Mouse (Mus musculus) embryonic fibroblast, embryonic 13.5 days (primary cell): ENCODE measurements around the gene Auts2. TPM values are rescaled to one million over a fixed set of nuclear protein-coding genes. Genes with fewer than 3 reads are reported as not detected.

ENCODE experiments used
- H3K27ac ChIP-seq: 2 replicates; pipeline ENCODE4 v1.5.1; 2012; ENCODE audit warnings: low read length, control low read depth, inconsistent platforms; ENCODE audit not compliant: insufficient read depth
- H3K4me1 ChIP-seq: 2 replicates; pipeline ENCODE4 v1.6.1; 2011; ENCODE audit warnings: low read length; ENCODE audit not compliant: control insufficient read depth, insufficient read depth
- H3K4me3 ChIP-seq: 2 replicates; pipeline ENCODE4 v1.5.1; 2011; ENCODE audit warnings: mild to moderate bottlenecking, control low read depth, low read length; ENCODE audit not compliant: insufficient read depth
- CTCF ChIP-seq: IDR thresholded peaks from 2 replicates; pipeline ENCODE4 v1.5.1; 2011; ENCODE audit warnings: mild to moderate bottlenecking, control low read depth, low read length, moderate library complexity, borderline replicate concordance; ENCODE audit not compliant: insufficient read depth
- POLR2A ChIP-seq: IDR thresholded peaks from 2 replicates; pipeline ENCODE4 v1.6.1; 2011; ENCODE audit warnings: low read depth, mild to moderate bottlenecking, control low read depth, low read length, moderate library complexity
- polyA plus RNA-seq: library from polyadenylated mRNA; stranded (reverse); fragments of >200 nt; gene quantifications from 2 replicates; pipeline ENCODE4 v1.2.4, GENCODE M21; 2011; ENCODE audit warnings: low read depth; ENCODE audit not compliant: missing spikeins, insufficient read length

Auts2 gene
- polyA plus RNA-seq, 1 experiment = 26.0 TPM

DNA sequence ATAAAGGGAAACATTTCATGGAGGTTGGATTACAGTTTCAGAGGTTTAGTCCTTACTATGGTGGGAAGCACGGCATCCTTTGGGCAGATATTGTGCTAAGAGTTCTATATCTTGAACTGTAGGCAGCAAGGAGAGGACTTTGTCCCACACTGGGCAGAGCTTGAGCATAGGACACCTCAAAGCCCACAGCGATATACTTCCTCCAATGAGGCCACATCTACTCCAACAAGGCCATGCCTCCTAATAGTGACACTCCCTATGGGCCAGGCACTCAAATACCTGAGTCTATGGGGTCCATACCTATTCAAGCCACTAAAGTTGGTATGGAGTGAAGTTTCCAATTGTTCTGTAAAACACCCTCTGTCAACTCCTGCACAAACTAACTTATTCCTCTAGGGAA lies 106.7 kb downstream of the Auts2 start:
- TF ChIP-seq CTCF (no peak), POLR2A (no peak)

DNA sequence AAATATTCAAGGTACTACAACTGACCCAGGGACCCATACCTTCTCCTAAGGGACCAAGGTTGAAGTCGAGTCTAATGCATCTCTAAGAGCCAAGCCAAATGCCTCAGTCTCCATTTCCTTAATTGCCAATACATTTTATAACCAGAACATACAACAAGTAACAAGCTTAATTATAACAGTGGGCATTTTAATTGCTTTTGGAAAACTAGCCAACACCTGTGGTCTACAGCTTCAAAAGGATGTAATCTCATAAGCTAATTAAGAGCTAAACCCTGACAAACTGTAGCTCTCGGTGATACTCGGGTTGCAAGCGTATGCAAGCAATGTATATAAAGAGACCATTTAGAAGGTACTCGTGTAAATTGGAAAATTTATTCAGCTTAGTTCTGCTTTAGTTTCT lies 107.7 kb downstream of the Auts2 start:
- TF ChIP-seq CTCF = no peak
- TF ChIP-seq POLR2A = no peak
- Histone ChIP-seq H3K4me3 (no peak overlapping the region), H3K27ac (no peak overlapping the region), H3K4me1 (peaks cover 6% of the 10 kb centered on the region; the same call in 1 of the 2 replicates)

More for the DNA sequence above, 106.7 kb downstream of the Auts2 start:
- Histone ChIP-seq H3K4me1 (peaks cover 6% of the 10 kb centered on the region; the same call in 1 of the 2 replicates), H3K4me3 (no peak overlapping the region), H3K27ac (no peak overlapping the region)

DNA sequence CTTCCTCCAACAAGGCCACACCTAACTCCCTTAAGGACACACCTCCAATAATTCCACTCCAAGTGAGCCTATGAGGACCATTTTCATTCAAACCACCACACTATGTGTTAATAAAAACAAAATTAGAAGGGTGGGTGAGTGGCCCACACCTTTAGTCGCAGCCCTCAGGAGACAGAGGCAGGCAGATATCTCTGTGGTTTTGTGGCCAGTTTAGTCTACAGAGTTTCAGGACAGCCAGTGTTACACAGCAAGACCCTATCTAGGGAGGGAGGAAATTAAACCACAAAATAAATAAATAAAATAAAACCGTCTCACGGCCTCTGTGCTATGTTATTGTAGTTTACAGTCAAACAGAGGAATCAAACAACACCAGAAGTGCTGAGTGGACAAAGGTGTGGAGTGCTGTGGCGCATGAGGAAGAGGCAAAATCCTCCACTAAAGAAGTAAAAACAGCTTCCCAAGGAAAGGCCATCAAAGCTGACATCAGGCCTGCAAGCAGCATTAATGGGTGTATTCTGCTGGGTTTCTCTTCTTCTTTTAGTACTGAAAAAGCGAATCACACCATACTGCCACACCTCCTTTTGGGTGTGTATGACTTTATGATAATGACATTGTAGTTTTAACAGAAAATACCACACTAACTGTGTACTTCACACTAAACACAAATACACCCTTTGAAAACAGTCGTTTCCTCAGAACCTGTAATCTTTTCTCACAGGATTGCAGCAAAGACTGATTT lies 109.6 kb downstream of the Auts2 start:
- Histone ChIP-seq H3K4me1 (peaks cover 6% of the 10 kb centered on the region), H3K4me3 (no peak overlapping the region), H3K27ac (no peak overlapping the region)
- TF ChIP-seq POLR2A = no peak
- no peak for TF ChIP-seq CTCF

DNA sequence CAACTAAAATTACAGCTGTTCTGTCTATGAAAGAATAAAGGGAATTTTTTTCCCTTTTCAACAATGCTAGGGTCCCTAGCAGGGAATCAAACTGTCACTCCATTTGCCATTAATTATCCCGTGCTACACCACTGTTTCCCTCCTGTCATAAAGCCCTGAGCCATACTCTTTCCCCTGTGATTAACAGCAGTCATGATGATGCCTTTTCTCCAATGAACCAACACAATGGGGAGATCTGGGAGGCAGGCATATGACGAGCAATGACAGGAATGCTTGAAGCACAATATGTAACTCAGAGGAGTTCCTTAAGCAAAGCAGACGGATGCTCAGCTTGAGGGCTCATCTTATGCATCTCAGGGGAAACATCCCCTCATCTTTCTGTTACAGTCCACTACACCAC lies 113.8 kb downstream of the Auts2 start:
- TF ChIP-seq CTCF = no peak
- no peak for TF ChIP-seq POLR2A
- Histone ChIP-seq H3K4me3 (no peak overlapping the region), H3K4me1 (no peaks in the 10 kb centered on the region; the same call in 1 of the 2 replicates), H3K27ac (no peak overlapping the region)

DNA sequence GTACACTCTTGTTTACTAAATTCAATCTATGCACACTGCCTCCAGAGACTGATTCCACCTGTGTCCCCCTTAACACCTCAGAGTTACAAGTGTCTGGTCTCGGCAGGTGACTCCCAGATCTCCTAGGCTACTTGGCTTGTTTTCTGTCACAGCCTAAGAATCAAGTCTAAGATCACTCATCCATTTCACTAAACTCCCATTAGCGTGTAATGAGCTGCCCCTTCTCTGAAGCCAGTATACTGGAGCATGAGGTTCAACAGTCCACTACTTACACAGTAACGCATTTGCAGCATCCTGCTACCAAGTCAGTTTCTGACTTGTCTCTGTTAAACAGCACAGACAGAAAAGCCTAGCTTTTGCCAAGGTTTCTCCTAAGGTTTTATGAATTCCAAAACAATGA lies 116.8 kb downstream of the Auts2 start:
- H3K4me3 ChIP-seq = no peak overlapping the region
- H3K27ac ChIP-seq = no peak overlapping the region
- TF ChIP-seq POLR2A (no peak), CTCF (no peak)
- H3K4me1 ChIP-seq = no peaks in the 10 kb centered on the region; the same call in 1 of the 2 replicates

DNA sequence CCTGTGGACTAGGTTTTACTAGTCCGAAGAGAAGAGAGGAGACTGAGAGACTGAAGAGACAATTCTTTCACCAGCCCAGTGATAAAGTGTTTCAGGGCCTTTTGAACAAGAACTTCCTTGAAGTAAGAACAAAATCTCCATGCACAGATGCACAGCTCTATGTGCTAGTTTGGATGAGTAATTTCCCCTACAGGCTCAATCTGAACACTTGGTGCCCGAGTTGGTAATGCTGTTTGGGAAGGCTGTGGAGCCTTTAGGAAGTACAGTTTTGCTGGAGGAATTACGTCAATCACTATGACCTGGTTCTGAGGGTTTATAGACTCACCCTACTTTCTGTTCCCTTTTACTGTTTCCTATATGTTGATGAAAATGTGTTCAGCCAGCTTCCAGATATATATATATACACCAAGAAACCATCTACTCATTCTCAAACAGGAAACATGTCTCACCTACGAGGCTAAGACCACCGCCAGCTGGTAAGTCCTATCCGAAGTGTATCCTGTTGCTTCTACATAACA lies 117.3 kb downstream of the Auts2 start:
- Histone ChIP-seq H3K4me1 (no peaks in the 10 kb centered on the region; the same call in 1 of the 2 replicates), H3K4me3 (no peak overlapping the region), H3K27ac (no peak overlapping the region)
- TF ChIP-seq POLR2A = no peak
- no peak for TF ChIP-seq CTCF

DNA sequence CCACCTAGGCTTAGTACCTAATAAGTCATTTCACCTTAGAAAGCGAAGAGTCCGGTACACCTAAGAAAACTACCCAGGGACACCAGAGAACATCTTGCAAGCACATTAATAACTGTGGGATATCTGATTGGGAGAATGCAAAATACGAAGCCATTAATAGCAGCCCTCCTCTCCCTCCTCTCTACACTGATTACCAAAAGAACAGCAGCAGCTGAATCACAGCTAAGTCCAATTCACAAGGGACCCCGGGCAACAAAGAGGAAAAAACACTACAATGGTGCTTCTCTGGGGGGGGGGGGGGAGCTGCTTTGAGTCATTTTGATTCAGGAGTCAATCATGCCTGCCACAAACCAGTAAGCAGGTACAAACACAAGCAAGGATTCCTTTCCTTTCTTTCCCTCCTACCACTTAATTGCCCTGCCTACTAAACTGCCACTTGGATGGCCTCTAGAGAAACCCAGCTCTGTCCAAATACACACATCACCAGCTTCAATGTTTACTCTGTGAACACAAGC lies 132.7 kb downstream of the Auts2 start:
- no peak overlapping the region for H3K27ac ChIP-seq
- TF ChIP-seq POLR2A (no peak), CTCF (no peak)
- no peak overlapping the region for H3K4me3 ChIP-seq
- H3K4me1 ChIP-seq = no peaks in the 10 kb centered on the region; the same call in 1 of the 2 replicates

DNA sequence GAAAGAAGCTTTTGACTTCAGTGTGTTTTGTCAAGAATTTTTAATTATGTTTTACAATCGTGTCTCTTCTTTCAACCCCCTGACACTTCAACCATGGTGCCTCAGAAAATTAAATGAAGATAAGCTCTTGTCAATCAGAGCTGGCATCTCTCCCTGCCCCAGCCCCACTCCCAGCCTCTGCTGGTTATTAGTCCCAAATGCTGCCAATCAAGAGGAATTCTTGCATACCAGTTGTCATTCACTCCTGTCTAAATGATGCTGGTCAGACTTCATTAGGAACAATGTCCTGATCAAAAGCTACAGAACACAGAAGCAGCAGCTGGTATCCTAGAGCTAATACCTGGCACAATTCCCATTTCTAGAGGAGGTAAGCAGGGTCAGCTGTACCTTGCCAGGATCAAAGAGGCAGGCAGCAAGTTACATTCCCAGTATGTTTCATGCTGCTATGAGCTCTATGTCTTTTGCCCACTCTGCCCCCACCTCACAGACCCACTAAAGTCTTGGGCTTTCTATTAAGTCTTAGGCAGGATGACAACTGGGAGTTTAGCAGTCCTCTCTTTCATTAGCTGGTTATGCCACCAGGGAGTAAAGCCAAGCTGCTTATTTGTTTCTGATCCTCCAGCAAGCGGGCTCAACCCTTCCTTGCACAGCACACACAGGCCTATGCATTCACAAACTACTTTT lies 134.1 kb downstream of the Auts2 start:
- TF ChIP-seq CTCF (no peak), POLR2A (no peak)
- no peak overlapping the region for H3K4me3 ChIP-seq

DNA sequence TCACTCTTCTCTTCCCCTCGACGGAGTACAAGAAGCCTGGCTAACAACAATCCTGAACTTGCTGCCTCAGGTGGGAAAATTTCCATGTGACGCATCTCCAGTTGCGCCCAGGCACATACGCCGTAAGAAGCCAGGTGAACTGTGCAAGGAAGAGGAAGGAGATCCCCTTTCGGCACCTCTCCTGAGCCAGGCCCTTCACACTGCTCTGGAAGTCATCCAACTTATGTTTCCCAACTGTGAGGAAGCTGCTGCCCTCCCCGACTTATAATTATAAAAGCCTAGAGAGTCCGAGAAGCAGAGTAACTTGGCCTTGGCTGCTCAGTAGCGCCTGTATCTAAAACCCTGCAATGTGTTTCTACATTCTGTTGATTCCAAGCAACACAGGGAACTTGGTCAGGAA lies 142.6 kb downstream of the Auts2 start:
- no peak overlapping the region for H3K4me3 ChIP-seq
- H3K27ac ChIP-seq = no peak overlapping the region
- TF ChIP-seq POLR2A (no peak), CTCF (no peak)
- no peaks in the 10 kb centered on the region for H3K4me1 ChIP-seq

More for the DNA sequence above, 134.1 kb downstream of the Auts2 start:
- Histone ChIP-seq H3K27ac (no peak overlapping the region), H3K4me1 (no peaks in the 10 kb centered on the region; the same call in 1 of the 2 replicates)

DNA sequence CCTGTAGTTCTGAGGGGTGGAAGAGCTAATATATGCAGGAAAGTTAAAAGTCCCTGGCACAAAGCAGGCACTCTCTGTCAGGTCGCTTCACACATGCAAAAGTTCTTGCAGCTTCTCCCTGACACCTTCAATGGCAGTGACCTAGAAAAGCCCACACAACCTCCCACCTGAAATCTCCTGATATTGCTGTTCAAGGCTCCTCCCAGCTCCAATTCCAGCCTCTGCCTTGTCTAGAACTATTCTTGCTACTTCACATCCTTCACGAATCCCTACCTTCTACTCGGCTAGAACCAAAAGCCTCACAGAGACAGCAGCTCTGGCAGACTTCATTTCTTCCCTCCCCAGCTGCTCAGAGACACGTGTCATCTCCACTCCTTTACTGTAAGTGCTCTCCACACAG lies 143.7 kb downstream of the Auts2 start:
- TF ChIP-seq POLR2A (no peak), CTCF (no peak)
- H3K4me3 ChIP-seq = no peak overlapping the region
- H3K4me1 ChIP-seq = no peaks in the 10 kb centered on the region
- no peak overlapping the region for H3K27ac ChIP-seq
